Mouse (Mus musculus): ENCODE measurements around the gene Cwh43.

DNA sequence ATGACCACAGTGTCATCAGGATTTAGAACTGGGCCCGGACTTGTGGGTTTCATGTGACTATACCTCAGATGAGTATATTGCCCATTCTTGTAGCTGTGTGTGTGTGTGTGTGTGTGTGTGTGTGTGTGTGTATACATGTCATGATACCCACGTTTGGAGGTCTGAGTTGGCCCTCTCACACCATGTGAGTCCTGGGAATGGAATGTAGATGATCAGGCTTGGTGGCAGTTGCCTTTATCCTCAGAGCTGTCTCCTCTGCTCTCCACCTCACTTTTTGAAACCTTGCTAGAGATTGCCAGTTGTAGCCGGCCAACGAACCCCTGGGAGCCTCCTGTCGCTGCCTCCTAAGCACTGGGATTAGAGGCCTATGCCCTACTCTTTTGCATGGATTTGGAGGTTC lies 33.3 kb upstream of the Cwh43 start:
- TF ChIP-seq MAFK (IDR thresholded peaks at IDR 0.05; ENCODE audit: insufficient read depth, low read depth, low read length) (no peak), HCFC1 (IDR thresholded peaks at IDR 0.05; ENCODE audit: borderline replicate concordance, insufficient read depth, low read length) (no peak)
